Mouse (Mus musculus) hindbrain, postnatal 0 days (tissue): ENCODE data around the gene Uqcc1. TPM values are rescaled to one million over a fixed set of nuclear protein-coding genes. Genes with fewer than 3 reads are reported as not detected.
"Not testable (repeated sequence)": the region's sequence is repeated elsewhere in the genome, so short reads cannot be mapped to it uniquely, and the experiment has no call there.

Experiments used
- ATAC-seq: fragments of 200-750 bp; cut with Nextera tagmentation; 2 replicates; pipeline ENCODE4 v1.8.0; 2017; ENCODE audit warnings: mild to moderate bottlenecking, moderate TSS enrichment, moderate library complexity
- DNase-seq: peaks from one replicate; pipeline ENCODE4 v3.0.0-alpha.2; 2015; ENCODE audit warnings: low spot score
- H3K27ac ChIP-seq: fragments of 300-500 bp; sonication (generic); 2 replicates; pipeline ENCODE4 v1.5.1; 2014; ENCODE audit warnings: mild to moderate bottlenecking
- H3K27me3 ChIP-seq: fragments of 300-500 bp; sonication (generic); 2 replicates; pipeline ENCODE4 v1.6.1; 2014; ENCODE audit warnings: low read length, mixed read lengths; ENCODE audit not compliant: insufficient read depth
- H3K36me3 ChIP-seq: fragments of 300-500 bp; sonication (generic); 2 replicates; pipeline ENCODE4 v1.6.1; 2014; ENCODE audit warnings: low read length, mixed read lengths; ENCODE audit not compliant: insufficient read depth
- H3K4me1 ChIP-seq: fragments of 300-500 bp; sonication (generic); 2 replicates; pipeline ENCODE4 v1.6.1; 2014; ENCODE audit warnings: antibody characterized with exemption, low read length, mixed read lengths; ENCODE audit not compliant: insufficient read depth
- H3K4me2 ChIP-seq: fragments of 300-500 bp; sonication (generic); 2 replicates; pipeline ENCODE4 v1.6.1; 2014; ENCODE audit warnings: low read depth, mild to moderate bottlenecking, low read length, moderate library complexity, mixed read lengths
- H3K4me3 ChIP-seq: fragments of 300-500 bp; sonication (generic); 2 replicates; pipeline ENCODE4 v1.5.1; 2014; ENCODE audit warnings: low read length
- H3K9ac ChIP-seq: fragments of 300-500 bp; sonication (generic); replicated peaks from 2 replicates; pipeline ENCODE4 v1.6.1; 2014; ENCODE audit warnings: mild to moderate bottlenecking, low read length, moderate library complexity, mixed read lengths
- H3K9me3 ChIP-seq: fragments of 300-500 bp; sonication (generic); 2 replicates; pipeline ENCODE4 v1.6.1; 2016; ENCODE audit warnings: low read length, mixed read lengths
- CTCF ChIP-seq: IDR thresholded peaks from 2 replicates; pipeline ENCODE4 v1.5.1; 2016; ENCODE audit warnings: antibody characterized with exemption, control low read depth, low read depth
- WGBS: fragments of 180-500 bp; shearing (Covaris S2); extraction: QIAGEN DNeasy Blood & Tissue Kit; methylation state at CpG from one replicate; pipeline ENCODE4 v1.1.7; 2014; 5-methylcytosine and 5-hydroxymethylcytosine counted together
- polyA plus RNA-seq: library from polyadenylated mRNA; unstranded; fragments of >200 nt; fragmentation: Nextera tagmentation; extraction: Ambion mirVana; gene quantifications from 2 replicates; pipeline ENCODE4 v1.2.1, GENCODE M21; 2015
- total RNA-seq: library from RNA; depleted of rRNA; stranded (reverse); fragments of >200 nt; gene quantifications from 2 replicates; pipeline ENCODE4 v1.2.3, GENCODE M21; 2014

The Uqcc1 gene
- total and polyA plus RNA-seq, 2 experiments from 2014 or later: 38.0 to 55.6 TPM

DNA sequence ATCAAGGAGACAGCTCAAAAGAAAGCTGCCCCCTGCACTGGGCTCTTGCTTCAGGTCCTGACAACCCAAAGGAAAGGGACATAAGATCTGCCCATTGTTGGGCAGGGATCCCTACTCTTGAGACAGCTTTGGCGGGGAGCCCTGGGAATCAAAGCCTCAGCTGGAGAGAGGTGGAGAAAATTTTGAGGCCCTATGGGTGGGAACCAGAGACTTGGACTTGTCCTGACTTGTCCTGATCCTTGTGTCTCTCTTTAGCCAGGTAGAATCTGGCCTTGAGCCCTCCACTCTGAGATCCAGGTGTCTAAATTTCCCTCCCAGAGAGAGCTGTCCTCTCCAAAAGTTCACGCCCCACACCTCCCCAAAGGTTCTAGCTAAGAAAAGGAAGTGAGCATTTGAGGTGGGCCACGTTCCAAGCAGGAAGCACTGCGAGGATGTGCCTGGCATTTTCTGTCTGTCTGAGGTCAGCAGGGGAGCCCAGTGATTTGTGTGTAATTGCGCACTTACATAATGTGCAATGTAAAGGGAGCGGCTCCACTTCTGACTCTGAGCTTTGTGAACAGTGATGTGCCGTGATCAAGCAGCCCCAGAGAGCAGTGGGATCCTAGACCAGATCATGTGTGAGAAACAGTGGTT lies 9.9 kb upstream of the Uqcc1 start:
- WGBS: 71% methylated on average over 7 of the region's 7 CpGs
- no peak overlapping the region for H3K27ac ChIP-seq
- no peak for DNase-seq
- no peak overlapping the region for H3K9ac ChIP-seq
- no peaks in the 10 kb centered on the region for H3K36me3 ChIP-seq
- TF ChIP-seq CTCF: no peak
- no peak overlapping the region for H3K4me2 ChIP-seq
- H3K27me3 ChIP-seq: no peaks in the 10 kb centered on the region
- no peaks in the 10 kb centered on the region for H3K9me3 ChIP-seq
- no peak for ATAC-seq
- no peak overlapping the region for H3K4me3 ChIP-seq
- H3K4me1 ChIP-seq: no peaks in the 10 kb centered on the region

DNA sequence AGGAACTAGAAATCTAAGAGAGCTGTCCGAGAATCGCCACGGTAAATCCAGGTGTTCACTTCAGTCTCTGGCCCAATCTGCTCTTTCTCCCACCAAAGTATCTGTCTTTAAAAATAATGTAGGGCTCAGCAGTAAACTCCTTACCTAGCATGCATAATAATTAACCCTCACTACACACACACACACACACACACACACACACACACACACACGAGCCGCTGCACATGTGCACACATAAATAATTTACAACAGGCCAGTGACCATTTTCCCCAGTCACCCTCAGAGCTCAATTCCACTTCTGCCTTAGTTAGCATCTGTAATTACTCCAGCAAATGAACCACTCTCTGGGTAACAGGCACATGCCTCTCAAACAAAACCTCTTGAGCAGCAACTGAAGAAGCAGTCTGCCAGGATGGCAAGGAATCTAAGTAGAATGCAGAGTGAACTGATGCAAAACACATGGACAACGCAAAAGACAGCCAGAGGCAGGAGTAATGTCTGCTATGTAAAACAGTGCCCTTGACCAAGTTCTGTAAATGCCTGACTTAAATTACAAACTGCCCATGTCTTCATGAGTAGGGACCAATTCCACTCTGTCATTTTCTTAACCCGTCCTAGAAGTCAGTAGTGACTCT lies 1.3 kb downstream of the Uqcc1 start:
- H3K27me3 ChIP-seq: no peaks in the 10 kb centered on the region
- DNase-seq: no peak
- TF ChIP-seq CTCF: no peak
- 79% methylated on average over 7 of the region's 7 CpGs for WGBS
- no peak for ATAC-seq
- no peaks in the 10 kb centered on the region for H3K9me3 ChIP-seq
- no peak overlapping the region; the same call in 1 of the 2 replicates for H3K9ac ChIP-seq
- peak overlapping the region; percentile 86 for H3K4me2 ChIP-seq
- H3K4me3 ChIP-seq: peak overlapping the region; percentile 61
- H3K27ac ChIP-seq: no peak overlapping the region
- no peaks in the 10 kb centered on the region for H3K36me3 ChIP-seq
- peaks cover 7% of the 10 kb centered on the region for H3K4me1 ChIP-seq

DNA sequence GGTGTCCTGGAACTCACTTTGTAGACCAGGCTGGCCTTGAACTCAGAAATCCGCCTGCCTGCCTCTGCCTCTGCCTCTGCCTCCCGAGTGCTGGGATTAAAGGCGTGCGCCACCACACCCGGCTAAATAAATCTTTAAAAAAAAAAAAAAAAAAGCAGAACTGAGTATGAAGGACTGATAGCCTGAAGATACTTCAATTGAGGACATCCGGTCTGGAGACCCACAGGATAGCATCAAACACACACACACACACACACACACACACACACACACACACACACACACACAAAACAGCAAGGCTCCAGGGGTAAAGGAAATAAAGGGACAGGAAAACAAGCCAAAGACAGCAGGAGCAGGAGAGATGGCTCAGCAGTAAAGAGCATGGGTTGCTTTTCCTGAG lies 4.9 kb downstream of the Uqcc1 start:
- not testable (repeated sequence) for H3K27me3 ChIP-seq, DNase-seq, H3K36me3 ChIP-seq, H3K4me3 ChIP-seq, H3K27ac ChIP-seq, H3K4me1 ChIP-seq, H3K9me3 ChIP-seq, ATAC-seq, H3K9ac ChIP-seq, H3K4me2 ChIP-seq
- WGBS: 98% methylated on average over 6 of the region's 6 CpGs

DNA sequence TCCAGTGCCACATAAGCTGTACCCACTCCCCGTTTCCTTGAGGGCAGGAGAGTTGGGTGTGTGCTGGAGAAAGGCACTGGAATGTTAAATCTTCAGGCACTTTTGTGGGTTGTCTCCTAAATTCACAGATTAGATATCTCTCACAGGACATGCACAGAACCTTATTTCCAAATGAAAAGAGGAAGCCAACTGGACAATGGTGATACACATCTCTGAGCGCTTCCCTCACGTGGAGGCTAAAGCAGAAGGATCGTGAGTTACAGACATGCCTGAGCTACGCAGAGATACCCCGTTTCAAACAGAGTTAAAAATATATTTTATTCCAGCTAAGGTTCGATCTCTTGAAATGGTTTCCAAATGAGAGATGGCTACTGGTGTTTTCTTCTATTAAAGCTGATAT lies 7.0 kb downstream of the Uqcc1 start:
- Histone ChIP-seq H3K4me2 (no peak overlapping the region), H3K27ac (no peak overlapping the region), H3K27me3 (no peaks in the 10 kb centered on the region), H3K4me1 (no peaks in the 10 kb centered on the region), H3K36me3 (0 out of 2 replicates have a peak, but pooled peaks cover 6% of the 10 kb centered on the region), H3K9me3 (no peaks in the 10 kb centered on the region), H3K4me3 (no peak overlapping the region), H3K9ac (no peak overlapping the region)
- DNase-seq (no peak), ATAC-seq (no peak)
- no peak for TF ChIP-seq CTCF
- WGBS: 98% methylated on average over 7 of the region's 7 CpGs

DNA sequence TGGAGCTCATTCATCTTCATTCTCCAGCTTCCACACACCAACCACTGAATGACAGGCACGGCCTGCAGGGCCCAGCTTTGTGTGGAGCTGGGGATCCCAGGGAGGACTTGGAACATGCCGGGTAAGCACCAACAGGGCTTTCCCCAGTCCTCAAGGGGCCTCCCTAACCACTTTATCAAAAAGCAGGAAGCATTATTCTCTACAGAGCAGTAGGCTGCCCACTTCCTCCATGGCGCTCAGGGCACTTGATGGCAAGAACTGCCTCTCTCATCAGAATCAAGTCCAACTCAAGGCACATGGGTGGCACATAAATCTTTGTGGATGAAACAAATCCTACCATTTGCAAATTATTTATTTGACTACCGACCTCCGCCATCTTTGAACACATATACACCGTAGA lies 15.4 kb downstream of the Uqcc1 start:
- 91% methylated on average over 6 of the region's 6 CpGs for WGBS
- peaks cover 35% of the 10 kb centered on the region for H3K36me3 ChIP-seq
- no peak overlapping the region for H3K9ac ChIP-seq
- no peak for ATAC-seq
- no peaks in the 10 kb centered on the region for H3K4me1 ChIP-seq
- H3K27ac ChIP-seq: no peak overlapping the region
- TF ChIP-seq CTCF: no peak
- no peaks in the 10 kb centered on the region for H3K27me3 ChIP-seq
- no peak for DNase-seq
- no peak overlapping the region for H3K4me2 ChIP-seq
- H3K4me3 ChIP-seq: no peak overlapping the region
- H3K9me3 ChIP-seq: no peaks in the 10 kb centered on the region

DNA sequence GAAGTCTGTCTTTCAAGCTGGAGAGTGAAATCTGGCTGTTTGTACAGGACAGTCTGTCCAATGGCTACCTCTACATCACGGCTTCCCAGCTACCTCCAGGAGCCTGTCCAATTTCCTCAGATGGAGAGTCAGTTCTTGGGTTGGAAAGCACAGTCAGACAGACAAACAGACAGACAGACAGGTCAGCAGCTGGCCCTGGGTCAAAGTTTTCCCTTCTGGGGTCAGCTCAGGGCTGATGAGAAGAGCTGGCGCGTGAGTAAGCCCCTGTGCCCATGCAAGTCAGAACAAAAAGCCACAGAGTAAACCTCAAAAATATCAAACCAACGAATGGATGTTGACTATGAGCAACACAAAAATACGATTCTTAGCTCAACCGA lies 26.5 kb downstream of the Uqcc1 start:
- ATAC-seq: no peak

DNA sequence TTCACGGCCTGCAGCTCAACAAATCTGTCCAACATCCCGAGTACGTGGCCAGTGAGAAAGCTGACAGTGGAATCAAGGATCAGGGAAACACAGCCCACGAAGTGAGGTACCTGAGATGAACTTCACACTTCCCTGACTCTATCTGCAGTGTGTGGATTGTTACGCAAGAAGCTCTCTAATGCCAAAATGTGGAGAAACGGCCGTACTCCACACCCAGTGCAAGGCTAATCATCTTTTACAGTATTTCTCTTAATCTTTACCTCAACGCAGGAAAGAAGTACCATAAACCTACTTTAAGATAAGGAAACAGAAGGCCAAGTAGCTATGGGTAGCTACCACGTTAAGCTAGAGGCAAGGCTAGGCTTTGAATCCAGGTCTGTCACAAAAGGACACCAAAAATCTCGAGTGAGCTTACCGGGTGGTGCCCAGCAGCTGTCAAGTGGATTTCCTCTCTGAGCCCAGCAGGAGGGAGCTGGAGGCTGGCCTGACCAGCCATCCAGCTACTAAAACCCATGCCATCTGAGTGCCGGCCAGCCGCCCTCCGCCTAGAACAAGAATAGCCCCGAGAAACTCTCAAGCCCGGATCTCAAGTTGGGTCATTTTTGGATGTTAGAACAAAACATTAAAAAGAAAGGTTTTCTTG lies 27.0 kb downstream of the Uqcc1 start:
- DNase-seq: peak; percentile 53
- WGBS: 66% methylated on average over 16 of the region's 16 CpGs

More for the DNA sequence above, 26.5 kb downstream of the Uqcc1 start:
- H3K4me3 ChIP-seq: no peak overlapping the region
- DNase-seq: no peak
- H3K9ac ChIP-seq: no peak overlapping the region
- peaks cover 20% of the 10 kb centered on the region for H3K36me3 ChIP-seq
- H3K9me3 ChIP-seq: no peaks in the 10 kb centered on the region
- no peaks in the 10 kb centered on the region for H3K27me3 ChIP-seq
- no peak for TF ChIP-seq CTCF
- no peaks in the 10 kb centered on the region for H3K4me1 ChIP-seq
- WGBS: 90% methylated on average over 6 of the region's 6 CpGs
- no peak overlapping the region for H3K4me2 ChIP-seq
- no peak overlapping the region for H3K27ac ChIP-seq

More for the DNA sequence above, 27.0 kb downstream of the Uqcc1 start:
- Histone ChIP-seq H3K27me3 (no peaks in the 10 kb centered on the region), H3K4me2 (no peak overlapping the region), H3K9ac (no peak overlapping the region), H3K27ac (no peak overlapping the region), H3K4me1 (no peaks in the 10 kb centered on the region), H3K36me3 (peaks cover 20% of the 10 kb centered on the region), H3K9me3 (no peaks in the 10 kb centered on the region), H3K4me3 (no peak overlapping the region)
- ATAC-seq: no peak
- no peak for TF ChIP-seq CTCF
